Mouse (Mus musculus): Measurements from ENCODE around the gene Gm17662. TPM values are rescaled to one million over a fixed set of nuclear protein-coding genes. Genes with fewer than 3 reads are reported as not detected.

Gm17662 gene
- not detected in 2 replicates for polyA plus RNA-seq (2014; fragmentation: Nextera tagmentation; extraction: Ambion mirVana)

DNA sequence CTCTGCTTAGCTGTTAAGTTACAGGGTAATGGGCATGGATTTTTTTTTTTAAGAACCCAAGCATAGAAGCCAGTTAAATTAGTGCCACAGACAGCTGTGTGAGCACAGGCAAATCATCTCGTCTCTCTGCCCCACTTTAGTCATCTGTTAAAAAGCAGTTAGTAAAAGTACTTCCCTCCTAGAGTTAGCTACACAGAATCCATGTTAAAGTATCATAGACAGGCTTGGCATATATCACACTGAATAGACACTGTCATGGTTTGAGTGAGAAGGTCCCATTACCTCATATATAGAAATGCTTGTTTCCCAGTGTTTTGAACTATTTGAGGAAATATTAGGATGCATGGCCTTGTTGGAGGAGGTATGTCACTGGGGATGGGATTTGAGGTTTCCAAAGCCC lies at the start of gene Gm17662:
Gene Gm17662, plus strand, starts transcription at position 301 of the 400 bp plus-strand sequence.
- WGBS (ENCODE audit: insufficient replicate concordance) = 74% methylated on average over 1 of the region's 1 CpGs
- H3K9ac ChIP-seq (ENCODE audit: low read depth, low read length) = no peak within 1 kb of the TSS
- H3K36me3 ChIP-seq (ENCODE audit: control insufficient read depth, insufficient read depth, low read length) = no peaks in the 10 kb centered on the region
- no peak for ATAC-seq (replicated peaks; ENCODE audit: insufficient number of reproducible peaks, low FRiP score, low TSS enrichment)
- H3K27ac ChIP-seq (ENCODE audit: low read depth, low read length) = no peak within 1 kb of the TSS
- no peak within 1 kb of the TSS for H3K4me2 ChIP-seq
- H3K9me3 ChIP-seq (replicated peaks; ENCODE audit: control insufficient read depth, low read length) = no peaks in the 10 kb centered on the region
- H3K27me3 ChIP-seq (ENCODE audit: control insufficient read depth, insufficient read depth, low read length) = no peaks in the 10 kb centered on the region
- H3K4me3 ChIP-seq (ENCODE audit: low read depth, low read length) = no peak within 1 kb of the TSS
- H3K4me1 ChIP-seq (ENCODE audit: control insufficient read depth, insufficient read depth, low read length) = no peaks in the 10 kb centered on the region

DNA sequence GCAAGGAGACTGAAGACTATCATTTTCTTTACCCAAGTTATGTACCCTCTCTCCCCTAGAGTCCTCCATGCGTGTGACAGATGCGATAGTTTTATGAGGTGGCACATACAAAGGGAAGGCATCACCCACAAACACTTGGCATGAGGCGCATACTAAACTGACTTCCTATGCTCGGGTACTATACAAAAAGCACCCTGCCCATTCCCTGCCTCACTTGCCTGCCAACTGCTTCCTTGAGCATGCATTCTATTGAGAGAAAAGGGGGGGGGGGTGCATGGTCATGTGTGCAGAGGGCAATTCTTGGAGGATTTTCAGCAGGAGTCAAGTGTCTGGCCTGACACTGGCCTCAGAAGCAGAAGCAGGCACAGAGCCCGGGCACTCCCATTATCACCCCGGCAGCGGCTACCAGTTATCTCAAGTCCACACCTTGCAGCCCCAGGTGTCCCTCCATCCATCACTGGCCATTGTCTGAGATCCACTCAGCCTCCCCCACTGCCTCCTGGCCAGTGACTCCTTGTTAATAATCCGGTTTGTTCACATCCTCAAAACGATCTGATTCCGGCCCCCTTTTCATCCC lies 46.3 kb upstream of the Gm17662 start:
- H3K36me3 ChIP-seq (ENCODE audit: control insufficient read depth, insufficient read depth, low read length) = no peaks in the 10 kb centered on the region
- WGBS (ENCODE audit: insufficient replicate concordance) = 56% methylated on average over 10 of the region's 10 CpGs
- ATAC-seq (replicated peaks; ENCODE audit: insufficient number of reproducible peaks, low FRiP score, low TSS enrichment) = no peak
- no peak overlapping the region for H3K27ac ChIP-seq (ENCODE audit: low read depth, low read length)
- no peak overlapping the region for H3K4me2 ChIP-seq
- no peak overlapping the region for H3K9ac ChIP-seq (ENCODE audit: low read depth, low read length)
- no peak overlapping the region for H3K4me3 ChIP-seq (ENCODE audit: low read depth, low read length)
- no peaks in the 10 kb centered on the region for H3K9me3 ChIP-seq (replicated peaks; ENCODE audit: control insufficient read depth, low read length)
- no peaks in the 10 kb centered on the region for H3K27me3 ChIP-seq (ENCODE audit: control insufficient read depth, insufficient read depth, low read length)
- no peaks in the 10 kb centered on the region for H3K4me1 ChIP-seq (ENCODE audit: control insufficient read depth, insufficient read depth, low read length)

DNA sequence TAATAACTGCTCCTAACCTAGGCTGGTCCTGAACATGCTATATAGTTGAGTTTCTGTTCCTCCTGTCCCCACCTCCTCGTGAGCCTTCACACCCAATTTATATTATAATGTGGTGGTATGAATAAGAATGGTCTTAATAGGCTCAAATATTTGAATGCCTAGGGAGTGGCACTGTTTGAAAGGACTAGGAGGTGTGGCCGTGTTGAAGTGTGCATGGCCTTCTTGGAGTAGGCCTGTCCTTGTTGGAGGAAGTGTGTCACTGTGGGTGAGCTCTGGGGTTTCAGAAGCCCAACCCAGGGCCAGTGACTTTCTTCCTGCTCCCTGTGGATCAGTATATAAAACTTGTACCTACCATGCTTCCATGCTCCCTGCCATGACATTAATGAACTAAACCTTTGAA lies 43.5 kb upstream of the Gm17662 start:
- H3K27ac ChIP-seq (ENCODE audit: low read depth, low read length) = no peak overlapping the region
- no peaks in the 10 kb centered on the region for H3K4me1 ChIP-seq (ENCODE audit: control insufficient read depth, insufficient read depth, low read length)
- no peak overlapping the region for H3K4me2 ChIP-seq
- H3K36me3 ChIP-seq (ENCODE audit: control insufficient read depth, insufficient read depth, low read length) = no peaks in the 10 kb centered on the region
- H3K27me3 ChIP-seq (ENCODE audit: control insufficient read depth, insufficient read depth, low read length) = no peaks in the 10 kb centered on the region
- 84% methylated on average over 2 of the region's 2 CpGs for WGBS (ENCODE audit: insufficient replicate concordance)
- H3K4me3 ChIP-seq (ENCODE audit: low read depth, low read length) = no peak overlapping the region
- no peaks in the 10 kb centered on the region for H3K9me3 ChIP-seq (replicated peaks; ENCODE audit: control insufficient read depth, low read length)
- ATAC-seq (replicated peaks; ENCODE audit: insufficient number of reproducible peaks, low FRiP score, low TSS enrichment) = no peak
- H3K9ac ChIP-seq (ENCODE audit: low read depth, low read length) = no peak overlapping the region

DNA sequence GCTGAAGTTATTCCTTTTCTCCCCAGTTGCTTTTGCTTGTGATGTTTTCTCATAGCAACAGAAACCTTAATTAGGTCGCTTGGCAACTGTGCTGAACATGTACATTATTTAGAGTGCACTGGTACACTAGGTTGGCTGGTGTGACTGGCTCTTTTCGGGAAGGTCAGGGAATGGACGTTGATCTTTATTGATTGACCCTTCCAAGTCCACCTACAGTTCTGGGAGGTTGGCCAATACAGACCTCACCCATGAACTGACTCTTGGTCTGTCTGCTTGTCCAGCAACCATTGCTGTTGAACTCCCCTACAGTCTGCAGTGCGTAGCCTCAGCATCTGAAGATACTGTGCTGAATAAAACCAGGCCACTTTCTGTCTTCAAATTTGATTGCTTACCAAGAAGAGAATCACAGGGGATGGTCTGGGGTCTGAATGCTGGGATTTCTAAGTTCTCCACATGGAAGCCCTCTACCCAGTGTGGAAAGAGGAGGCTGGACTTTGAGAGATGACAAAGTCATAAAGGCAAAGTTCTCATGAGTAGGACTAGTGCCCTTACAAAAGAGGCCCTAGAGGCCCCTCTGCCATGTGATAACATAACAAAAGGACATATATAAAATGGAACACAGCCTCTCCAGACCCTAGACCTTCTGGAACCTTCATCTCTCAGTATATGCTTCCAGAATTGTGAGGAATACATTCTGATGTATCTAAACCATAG lies 40.5 kb upstream of the Gm17662 start:
- no peaks in the 10 kb centered on the region for H3K4me1 ChIP-seq (ENCODE audit: control insufficient read depth, insufficient read depth, low read length)
- no peak overlapping the region for H3K4me3 ChIP-seq (ENCODE audit: low read depth, low read length)
- H3K9me3 ChIP-seq (replicated peaks; ENCODE audit: control insufficient read depth, low read length) = no peaks in the 10 kb centered on the region
- H3K36me3 ChIP-seq (ENCODE audit: control insufficient read depth, insufficient read depth, low read length) = no peaks in the 10 kb centered on the region
- H3K27me3 ChIP-seq (ENCODE audit: control insufficient read depth, insufficient read depth, low read length) = no peaks in the 10 kb centered on the region
- 82% methylated on average over 4 of the region's 4 CpGs for WGBS (ENCODE audit: insufficient replicate concordance)
- no peak for ATAC-seq (replicated peaks; ENCODE audit: insufficient number of reproducible peaks, low FRiP score, low TSS enrichment)
- H3K4me2 ChIP-seq = no peak overlapping the region
- H3K27ac ChIP-seq (ENCODE audit: low read depth, low read length) = no peak overlapping the region
- H3K9ac ChIP-seq (ENCODE audit: low read depth, low read length) = no peak overlapping the region

DNA sequence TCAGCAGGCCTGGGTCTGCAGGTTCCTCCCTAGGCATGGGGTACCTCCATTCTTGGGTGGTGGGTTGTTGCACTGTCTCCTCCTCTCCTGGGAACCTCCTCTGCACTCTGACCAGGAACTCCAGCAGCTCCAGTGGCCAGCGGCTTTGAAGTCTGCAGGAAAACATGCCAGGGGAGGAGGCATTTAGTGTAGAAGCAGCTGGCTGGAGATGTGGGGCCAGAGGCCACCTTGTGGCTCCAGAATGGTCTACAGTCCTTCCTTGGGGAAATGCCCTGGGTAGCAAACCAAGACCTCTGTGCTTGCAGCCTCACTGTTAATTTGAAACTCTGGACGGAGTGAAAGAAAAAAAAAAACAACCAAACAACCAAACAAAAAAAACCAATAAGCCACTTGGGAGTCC lies 39.6 kb upstream of the Gm17662 start:
- H3K27ac ChIP-seq (ENCODE audit: low read depth, low read length) = no peak overlapping the region
- no peak overlapping the region for H3K4me2 ChIP-seq
- no peaks in the 10 kb centered on the region for H3K27me3 ChIP-seq (ENCODE audit: control insufficient read depth, insufficient read depth, low read length)
- H3K36me3 ChIP-seq (ENCODE audit: control insufficient read depth, insufficient read depth, low read length) = no peaks in the 10 kb centered on the region
- H3K4me1 ChIP-seq (ENCODE audit: control insufficient read depth, insufficient read depth, low read length) = no peaks in the 10 kb centered on the region
- 30% methylated on average over 2 of the region's 2 CpGs for WGBS (ENCODE audit: insufficient replicate concordance)
- H3K9ac ChIP-seq (ENCODE audit: low read depth, low read length) = no peak overlapping the region
- no peak overlapping the region for H3K4me3 ChIP-seq (ENCODE audit: low read depth, low read length)
- no peak for ATAC-seq (replicated peaks; ENCODE audit: insufficient number of reproducible peaks, low FRiP score, low TSS enrichment)
- no peaks in the 10 kb centered on the region for H3K9me3 ChIP-seq (replicated peaks; ENCODE audit: control insufficient read depth, low read length)

DNA sequence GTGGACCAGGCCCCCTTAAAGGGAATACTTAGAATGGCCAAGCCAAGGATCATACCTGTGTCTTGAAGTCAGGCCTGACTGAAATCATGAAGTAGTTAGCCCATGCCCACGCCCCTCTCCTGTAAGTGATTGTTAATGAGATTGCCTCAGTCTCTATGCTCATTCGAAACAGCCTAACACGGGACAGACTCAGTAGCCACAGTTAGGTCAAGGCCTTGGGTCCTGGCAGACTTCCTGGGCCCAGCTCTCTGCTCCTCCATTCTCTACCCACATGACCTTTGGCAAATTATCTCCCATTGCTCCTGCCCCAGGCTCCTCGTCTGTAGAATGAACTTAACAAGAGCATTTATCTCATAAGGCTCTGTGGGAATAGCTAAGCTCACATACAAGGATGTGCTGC lies 38.1 kb upstream of the Gm17662 start:
- ATAC-seq (replicated peaks; ENCODE audit: insufficient number of reproducible peaks, low FRiP score, low TSS enrichment) = no peak
- Histone ChIP-seq H3K27ac (ENCODE audit: low read depth, low read length) (no peak overlapping the region), H3K9me3 (replicated peaks; ENCODE audit: control insufficient read depth, low read length) (no peaks in the 10 kb centered on the region), H3K4me1 (ENCODE audit: control insufficient read depth, insufficient read depth, low read length) (no peaks in the 10 kb centered on the region), H3K9ac (ENCODE audit: low read depth, low read length) (no peak overlapping the region), H3K27me3 (ENCODE audit: control insufficient read depth, insufficient read depth, low read length) (no peaks in the 10 kb centered on the region), H3K36me3 (ENCODE audit: control insufficient read depth, insufficient read depth, low read length) (no peaks in the 10 kb centered on the region), H3K4me2 (no peak overlapping the region), H3K4me3 (ENCODE audit: low read depth, low read length) (no peak overlapping the region)
- 60% methylated on average over 4 of the region's 4 CpGs for WGBS (ENCODE audit: insufficient replicate concordance)

DNA sequence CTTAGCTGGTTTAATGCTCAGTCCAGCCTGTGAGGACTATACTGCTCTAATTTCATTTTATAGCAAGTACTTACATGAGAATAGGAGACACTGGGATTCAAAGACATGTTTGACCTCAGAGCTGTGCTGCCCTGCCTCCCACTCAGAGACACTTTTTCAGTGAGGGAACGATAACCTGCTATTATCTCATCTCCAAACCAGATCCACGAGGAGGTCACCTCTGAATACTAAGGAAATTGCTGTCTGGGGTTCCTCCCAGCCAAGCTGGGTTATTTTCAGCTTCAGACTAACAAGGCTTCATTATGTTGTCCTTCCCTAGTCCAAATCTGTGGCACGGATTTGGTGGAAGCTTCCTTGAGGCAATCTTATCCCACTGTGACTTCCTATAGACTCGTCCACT lies 37.2 kb upstream of the Gm17662 start:
- no peaks in the 10 kb centered on the region for H3K27me3 ChIP-seq (ENCODE audit: control insufficient read depth, insufficient read depth, low read length)
- no peaks in the 10 kb centered on the region for H3K9me3 ChIP-seq (replicated peaks; ENCODE audit: control insufficient read depth, low read length)
- 47% methylated on average over 4 of the region's 4 CpGs for WGBS (ENCODE audit: insufficient replicate concordance)
- no peaks in the 10 kb centered on the region for H3K4me1 ChIP-seq (ENCODE audit: control insufficient read depth, insufficient read depth, low read length)
- no peak overlapping the region for H3K27ac ChIP-seq (ENCODE audit: low read depth, low read length)
- no peaks in the 10 kb centered on the region for H3K36me3 ChIP-seq (ENCODE audit: control insufficient read depth, insufficient read depth, low read length)
- ATAC-seq (replicated peaks; ENCODE audit: insufficient number of reproducible peaks, low FRiP score, low TSS enrichment) = no peak
- no peak overlapping the region for H3K4me2 ChIP-seq
- no peak overlapping the region for H3K4me3 ChIP-seq (ENCODE audit: low read depth, low read length)
- H3K9ac ChIP-seq (ENCODE audit: low read depth, low read length) = no peak overlapping the region

DNA sequence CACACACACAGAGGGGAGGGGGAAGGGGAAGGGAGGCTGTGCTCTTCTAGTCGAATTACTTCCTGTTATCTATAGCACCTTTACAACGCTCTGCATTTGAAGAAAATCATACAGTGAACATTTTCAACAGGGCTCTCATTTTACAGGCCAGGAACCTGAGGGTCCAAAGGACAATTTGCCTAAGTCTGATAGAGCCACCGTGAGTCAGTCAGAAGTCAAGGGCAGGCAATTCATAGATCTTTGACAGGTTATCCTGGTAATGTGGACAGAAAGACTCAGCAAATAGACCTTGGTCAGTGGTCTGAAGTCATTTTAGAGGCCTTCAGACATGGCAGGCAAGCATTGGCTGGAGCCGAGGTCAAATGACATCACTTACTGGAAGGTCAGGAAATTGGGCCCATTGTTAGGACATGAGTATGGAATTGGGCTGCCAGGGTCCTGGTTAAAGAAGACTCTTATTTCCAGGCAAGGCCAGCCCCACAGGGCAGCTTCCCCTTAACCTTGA lies 33.5 kb upstream of the Gm17662 start:
- no peaks in the 10 kb centered on the region for H3K27me3 ChIP-seq (ENCODE audit: control insufficient read depth, insufficient read depth, low read length)
- H3K9me3 ChIP-seq (replicated peaks; ENCODE audit: control insufficient read depth, low read length) = no peaks in the 10 kb centered on the region
- no peak overlapping the region for H3K4me3 ChIP-seq (ENCODE audit: low read depth, low read length)
- H3K36me3 ChIP-seq (ENCODE audit: control insufficient read depth, insufficient read depth, low read length) = no peaks in the 10 kb centered on the region
- 73% methylated on average over 4 of the region's 4 CpGs for WGBS (ENCODE audit: insufficient replicate concordance)
- H3K27ac ChIP-seq (ENCODE audit: low read depth, low read length) = no peak overlapping the region
- H3K4me1 ChIP-seq (ENCODE audit: control insufficient read depth, insufficient read depth, low read length) = no peaks in the 10 kb centered on the region
- H3K9ac ChIP-seq (ENCODE audit: low read depth, low read length) = no peak overlapping the region
- ATAC-seq (replicated peaks; ENCODE audit: insufficient number of reproducible peaks, low FRiP score, low TSS enrichment) = no peak
- H3K4me2 ChIP-seq = no peak overlapping the region

Data from heart, embryonic 11.5 days (tissue).